Mouse (Mus musculus) G1E (cell line): ENCODE results near the gene Kntc1.

Experiments
- CTCF ChIP-seq: IDR thresholded peaks from 2 replicates; pipeline ENCODE4 v1.5.1; 2012; ENCODE audit warnings: low read depth, low read length, inconsistent platforms, mixed read lengths
- GATA1 ChIP-seq: IDR thresholded peaks from 2 replicates; pipeline ENCODE4 v1.6.1; 2012; ENCODE audit warnings: borderline replicate concordance, low read length, inconsistent platforms, mixed read lengths
- GATA2 ChIP-seq: IDR thresholded peaks from 2 replicates; pipeline ENCODE4 v1.6.1; 2012; ENCODE audit warnings: low read depth, low read length, inconsistent platforms, borderline replicate concordance
- POLR2AphosphoS5 ChIP-seq: IDR thresholded peaks from 2 replicates; pipeline ENCODE4 v1.6.1; 2012; ENCODE audit warnings: low read depth, low read length, inconsistent platforms; ENCODE audit not compliant: insufficient replicate concordance
- TAL1 ChIP-seq: conservative IDR thresholded peaks from 2 replicates; pipeline ENCODE4 v1.6.1; 2012; ENCODE audit warnings: low read depth, low read length, inconsistent platforms, mixed read lengths

- TF ChIP-seq GATA1 (no peak), CTCF (no peak), TAL1 (no peak), POLR2AphosphoS5 (no peak), GATA2 (no peak)
Observed at GRCm38 (mm10) chr5:123862374-123863350, 113.1 kb downstream of the Kntc1 start.
